In the genomic region with DNA sequence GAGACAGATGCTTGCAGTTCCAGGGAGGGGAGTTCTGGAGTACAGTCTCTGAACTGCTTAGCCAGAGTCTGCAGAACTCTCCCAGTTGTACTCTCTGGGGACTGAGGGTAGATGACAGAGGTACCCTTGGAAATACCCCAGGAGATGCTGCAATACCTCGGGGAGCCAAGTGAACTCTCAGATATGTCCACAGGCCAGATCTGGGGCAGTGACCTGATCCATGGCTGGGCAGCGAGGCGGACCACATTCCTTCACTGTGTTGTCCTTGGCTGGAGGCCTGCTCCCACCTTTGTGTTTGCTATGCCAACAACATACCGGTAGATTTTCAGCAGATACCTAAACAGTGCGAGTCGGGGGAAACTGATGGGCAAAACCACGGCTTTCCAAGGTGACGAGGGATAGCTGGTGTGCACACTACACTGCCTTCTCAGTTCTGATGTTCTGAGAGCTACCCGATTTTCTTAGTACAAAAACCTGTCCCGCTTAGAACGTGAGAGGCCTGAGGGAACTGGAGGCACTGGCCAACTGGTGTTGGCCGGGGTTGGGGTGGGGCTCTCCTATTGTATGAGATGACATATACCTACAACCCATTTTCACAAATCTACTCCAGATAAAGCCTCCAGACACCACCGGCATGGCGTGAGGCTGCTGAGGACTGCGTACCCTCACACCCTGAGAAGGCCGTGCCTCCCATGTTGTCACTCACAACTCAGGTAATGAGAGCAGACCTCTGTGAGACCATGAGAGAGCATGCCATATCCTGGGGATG, we compare ENCODE assay signal across 11 mouse cellular contexts.
DNase-seq lines count a peak whose midpoint lies in the region; ATAC-seq and TF ChIP-seq lines count a peak whose summit lies in the region.
"Had no signal": no experiment of that assay in that cellular context is flagged by ENCODE, and none has a peak within 500 bp of the region (broad histone marks: within the 10 kb centered on the region; RNA-seq: fewer than 3 reads in every experiment).

No protein-coding gene starts in this region.

- peak; percentile 91 for DNase-seq in heart, adult 11 months
- DNase-seq in heart, postnatal 10 days = no peak
- peak; percentile 52 for DNase-seq in CH12.LX (ENCODE audit: extremely low read depth)
- DNase-seq in lung, postnatal 0 days (ENCODE audit: low spot score) = peak; percentile 72
- no peak for DNase-seq in right cerebral cortex, postnatal 10 days (ENCODE audit: low spot score in 2 of 2)
- no peak for DNase-seq in cerebellum, postnatal 4 days (ENCODE audit: low spot score in 2 of 2)
- DNase-seq: gastrocnemius, postnatal 14 days had no signal

- H3K9ac ChIP-seq in CH12.LX (ENCODE audit: insufficient read depth, low read depth) = no peak overlapping the region
- H3K9ac ChIP-seq in kidney, embryonic 15.5 days = no peak overlapping the region
- H3K9ac ChIP-seq in lung, postnatal 0 days (replicated peaks; ENCODE audit: low read depth) = no peak overlapping the region
- H3K9ac ChIP-seq in forebrain, embryonic 15.5 days (replicated peaks) = no peak overlapping the region
- H3K9ac ChIP-seq: limb, embryonic 13.5 days had no signal

- peaks cover 30 to 61% of the 10 kb centered on the region in 2 experiments for H3K4me1 ChIP-seq in CH12.LX (ENCODE audit: control insufficient read depth in 1 of 2, insufficient read depth in 2 of 2)
- peaks cover 63% of the 10 kb centered on the region for H3K4me1 ChIP-seq in kidney, embryonic 15.5 days
- peaks cover 47% of the 10 kb centered on the region; the same call in 1 of the 2 replicates for H3K4me1 ChIP-seq in lung, postnatal 0 days (ENCODE audit: insufficient read depth, low read depth, low read length)
- peaks cover 9% of the 10 kb centered on the region for H3K4me1 ChIP-seq in forebrain, embryonic 15.5 days

- intact Hi-C loops in heart, postnatal 10 days (cut with DNase I) = loop anchor here (5.0 kb wide), 2 partner anchors 83 to 252 kb away; no protein-coding TSS in a partner anchor

- no peak for TF ChIP-seq CTCF in CH12.LX (conservative IDR thresholded peaks at IDR 0.05 in 1 of 2, IDR thresholded peaks at IDR 0.05 in 1 of 2; ENCODE audit: low read depth in 2 of 2, low read length in 2 of 2)
- no peak for TF ChIP-seq CTCF in lung, postnatal 0 days (IDR thresholded peaks at IDR 0.05)

- no peak for TF ChIP-seq POLR2A in CH12.LX (IDR thresholded peaks at IDR 0.05; ENCODE audit: low read depth, low read length)

- peak; percentile 20 for ATAC-seq in kidney, embryonic 15.5 days (replicated peaks; ENCODE audit: low FRiP score)
- peak; percentile 36 for ATAC-seq in lung, postnatal 0 days
- no peak for ATAC-seq in forebrain, embryonic 15.5 days (replicated peaks)
- ATAC-seq: midbrain, embryonic 16.5 days had no signal

- H3K79me2 ChIP-seq in CH12.LX (replicated peaks; ENCODE audit: control insufficient read depth, extremely low read depth, insufficient read depth, poor library complexity, severe bottlenecking) = no peaks in the 10 kb centered on the region

- dilution Hi-C loops in CH12.LX (cut with MboI; ENCODE audit: extremely low pct_ligation_motif_present, extremely low pct_unique_long_range_greater_than_20kb, low sequenced_read_pairs) = no loop called here

- peak overlapping the region; percentile 27; the same call in 1 of the 2 replicates for H3K27ac ChIP-seq in CH12.LX (ENCODE audit: insufficient read depth, low read depth)
- peak overlapping the region; percentile 87 for H3K27ac ChIP-seq in kidney, embryonic 15.5 days
- peak overlapping the region; percentile 81 for H3K27ac ChIP-seq in lung, postnatal 0 days (ENCODE audit: low read length)
- H3K27ac ChIP-seq in forebrain, embryonic 15.5 days (replicated peaks) = no peak overlapping the region
- H3K27ac ChIP-seq: limb, embryonic 13.5 days had no signal

- no peak overlapping the region for H3K4me3 ChIP-seq in CH12.LX (replicated peaks in 1 of 3; ENCODE audit: low read depth in 2 of 3, low read length in 2 of 3, poor library complexity in 1 of 3)
- no peak overlapping the region for H3K4me3 ChIP-seq in kidney, embryonic 15.5 days (replicated peaks)
- H3K4me3 ChIP-seq in lung, postnatal 0 days (ENCODE audit: low read depth, low read length) = no peak overlapping the region
- H3K4me3 ChIP-seq in forebrain, embryonic 15.5 days = no peak overlapping the region
- H3K4me3 ChIP-seq: limb, embryonic 13.5 days had no signal

- H3K4me2 ChIP-seq in CH12.LX (ENCODE audit: insufficient read depth, low read depth, poor library complexity, severe bottlenecking) = no peak overlapping the region
- no peak overlapping the region for H3K4me2 ChIP-seq in kidney, embryonic 15.5 days
- no peak overlapping the region for H3K4me2 ChIP-seq in lung, postnatal 0 days (replicated peaks; ENCODE audit: low read depth, low read length)
- no peak overlapping the region for H3K4me2 ChIP-seq in forebrain, embryonic 15.5 days (replicated peaks)
- H3K4me2 ChIP-seq: limb, embryonic 13.5 days had no signal

- no peaks in the 10 kb centered on the region for H3K36me3 ChIP-seq in CH12.LX (replicated peaks in 1 of 2; ENCODE audit: control insufficient read depth in 1 of 2, insufficient read depth in 1 of 2, low read length in 1 of 2)
- no peaks in the 10 kb centered on the region for H3K36me3 ChIP-seq in kidney, embryonic 15.5 days
- H3K36me3 ChIP-seq in lung, postnatal 0 days (ENCODE audit: insufficient read depth, low read length) = no peaks in the 10 kb centered on the region
- no peaks in the 10 kb centered on the region for H3K36me3 ChIP-seq in forebrain, embryonic 15.5 days
- H3K36me3 ChIP-seq: limb, embryonic 13.5 days had no signal

- peak; percentile 62; the same call in 1 of the 2 replicates for TF ChIP-seq EP300 in CH12.LX (IDR thresholded peaks at IDR 0.05; ENCODE audit: low read length)
- TF ChIP-seq EP300 in lung, postnatal 0 days (IDR thresholded peaks at IDR 0.05) = no peak

- H3K27me3 ChIP-seq in CH12.LX (replicated peaks) = no peaks in the 10 kb centered on the region
- no peaks in the 10 kb centered on the region for H3K27me3 ChIP-seq in kidney, embryonic 15.5 days
- no peaks in the 10 kb centered on the region for H3K27me3 ChIP-seq in lung, postnatal 0 days (replicated peaks; ENCODE audit: insufficient read depth, low read length)
- no peaks in the 10 kb centered on the region for H3K27me3 ChIP-seq in forebrain, embryonic 15.5 days
- H3K27me3 ChIP-seq: limb, embryonic 13.5 days had no signal

- 72% methylated on average over 16 of the region's 16 CpGs for WGBS in kidney, embryonic 15.5 days
- WGBS in lung, postnatal 0 days = 66% methylated on average over 16 of the region's 16 CpGs
- 92% methylated on average over 16 of the region's 16 CpGs for WGBS in forebrain, embryonic 15.5 days

- no peak; the same call in 1 of the 2 replicates for TF ChIP-seq RAD21 in CH12.LX (IDR thresholded peaks at IDR 0.05; ENCODE audit: low read depth, low read length)

- no peaks in the 10 kb centered on the region for H3K9me3 ChIP-seq in CH12.LX (replicated peaks; ENCODE audit: low read length)
- no peaks in the 10 kb centered on the region for H3K9me3 ChIP-seq in kidney, embryonic 15.5 days (replicated peaks)
- H3K9me3 ChIP-seq in lung, postnatal 0 days (ENCODE audit: low read length) = no peaks in the 10 kb centered on the region
- no peaks in the 10 kb centered on the region for H3K9me3 ChIP-seq in forebrain, embryonic 15.5 days
- H3K9me3 ChIP-seq: limb, embryonic 13.5 days had no signal

- in situ Hi-C loops in CH12.LX (cut with MboI; ENCODE audit: low pct_ligation_motif_present, low pct_unique_long_range_greater_than_20kb, low sequenced_read_pairs) = loop anchor here (10.0 kb wide), 1 partner anchor 255 kb away; no protein-coding TSS in a partner anchor

TF ChIP-seq in CH12.LX, 34 proteins besides CTCF, POLR2A, EP300 and RAD21:
- TF ChIP-seq IRF4 (IDR thresholded peaks at IDR 0.05; ENCODE audit: low read depth, low read length) = peak; percentile 51
- TF ChIP-seq SIN3A (IDR thresholded peaks at IDR 0.05; ENCODE audit: low read length) = peak; percentile 17; the same call in 1 of the 2 replicates
- no peak for TF ChIP-seq POLR2AphosphoS2 (IDR thresholded peaks at IDR 0.05; ENCODE audit: low read depth, low read length)
- peak; percentile 66 for TF ChIP-seq ETS1 (conservative IDR thresholded peaks at IDR 0.05; ENCODE audit: low read depth, low read length)
- no peak for TF ChIP-seq JUND (conservative IDR thresholded peaks at IDR 0.05; ENCODE audit: low read depth, low read length)
- no peak for TF ChIP-seq NRF1 (IDR thresholded peaks at IDR 0.05; ENCODE audit: low read depth, low read length)
- peak; percentile 50; the same call in 1 of the 2 replicates for TF ChIP-seq TCF12 (IDR thresholded peaks at IDR 0.05; ENCODE audit: low read depth, low read length)
- TF ChIP-seq ELF1 (IDR thresholded peaks at IDR 0.05; ENCODE audit: low read depth, low read length) = 0 out of 2 replicates have a peak, but pooled peaks have one; percentile 1
- peak; percentile 32; the same call in 1 of the 2 replicates for TF ChIP-seq MEF2A (IDR thresholded peaks at IDR 0.05; ENCODE audit: borderline replicate concordance, low read depth, low read length)
- TF ChIP-seq MAFK (IDR thresholded peaks at IDR 0.05; ENCODE audit: insufficient replicate concordance, low read length) = no peak

Comparison
In these comparisons a context has a peak if more than half of its experiments do, and no peak if none do; other contexts are left out.
1. DNase-seq: peak in heart, adult 11 months (single experiment), CH12.LX (single experiment) and lung, postnatal 0 days (single experiment); none in heart, postnatal 10 days (0 of 2), right cerebral cortex, postnatal 10 days (0 of 2) and cerebellum, postnatal 4 days (0 of 2).